ENCODE assay signal across 8 mouse cellular contexts in genomic region chr13:17805614-17805975, GRCm38 (mm10). TPM values are rescaled to one million over a fixed set of nuclear protein-coding genes. Genes with fewer than 3 reads are reported as not detected.
A peak's percentile ranks its signal among the peaks of the same experiment; 100 is the strongest.
DNase-seq lines count a peak whose midpoint lies in the region; ATAC-seq and TF ChIP-seq lines count a peak whose summit lies in the region.

No protein-coding gene starts in this region.

- no peak for TF ChIP-seq EP300 in CH12.LX (IDR thresholded peaks at IDR 0.05; ENCODE audit: low read length)

- no peaks in the 10 kb centered on the region for H3K27me3 ChIP-seq in heart, embryonic 12.5 days (replicated peaks)
- H3K27me3 ChIP-seq in CH12.LX (replicated peaks) = no peaks in the 10 kb centered on the region
- H3K27me3 ChIP-seq in forebrain, embryonic 14.5 days (replicated peaks; ENCODE audit: control insufficient read depth, insufficient read depth, low read length) = no peaks in the 10 kb centered on the region
- no peaks in the 10 kb centered on the region for H3K27me3 ChIP-seq in liver, embryonic 15.5 days

- H3K4me2 ChIP-seq in heart, embryonic 12.5 days = peak overlapping the region; percentile 87
- H3K4me2 ChIP-seq in CH12.LX (ENCODE audit: insufficient read depth, low read depth, poor library complexity, severe bottlenecking) = 0 out of 2 replicates have a peak overlapping the region, but pooled peaks have one; percentile 25
- peak overlapping the region; percentile 65 for H3K4me2 ChIP-seq in forebrain, embryonic 14.5 days (ENCODE audit: low read length)
- H3K4me2 ChIP-seq in liver, embryonic 15.5 days = peak overlapping the region; percentile 70

- no peak for TF ChIP-seq CTCF in CH12.LX (conservative IDR thresholded peaks at IDR 0.05 in 1 of 2, IDR thresholded peaks at IDR 0.05 in 1 of 2; ENCODE audit: low read depth in 2 of 2, low read length in 2 of 2)

- no peak for DNase-seq in heart, adult 18-20 months
- no peak for DNase-seq in CH12.LX (ENCODE audit: extremely low read depth)
- no peak for DNase-seq in forebrain, embryonic 14.5 days (ENCODE audit: low spot score)
- DNase-seq in frontal cortex, postnatal 25 days (ENCODE audit: low spot score in 2 of 2) = no peak
- DNase-seq in cerebellum, adult 18-20 months = no peak
- DNase-seq in cerebellum, adult 9-11 months = no peak

- no peaks in the 10 kb centered on the region for H3K9me3 ChIP-seq in heart, embryonic 12.5 days (replicated peaks)
- no peaks in the 10 kb centered on the region for H3K9me3 ChIP-seq in CH12.LX (replicated peaks; ENCODE audit: low read length)
- no peaks in the 10 kb centered on the region for H3K9me3 ChIP-seq in forebrain, embryonic 14.5 days (replicated peaks; ENCODE audit: control insufficient read depth, low read length)
- no peaks in the 10 kb centered on the region for H3K9me3 ChIP-seq in liver, embryonic 15.5 days (replicated peaks)

- H3K4me3 ChIP-seq in heart, embryonic 12.5 days = peak overlapping the region; percentile 98
- H3K4me3 ChIP-seq in CH12.LX (replicated peaks in 1 of 3; ENCODE audit: low read depth in 2 of 3, low read length in 2 of 3, poor library complexity in 1 of 3) = peak overlapping the region; percentile 57 to 95 (median 86)
- peak overlapping the region; percentile 98 for H3K4me3 ChIP-seq in forebrain, embryonic 14.5 days (ENCODE audit: low read depth, low read length)
- peak overlapping the region; percentile 99 for H3K4me3 ChIP-seq in liver, embryonic 15.5 days (replicated peaks)

- ATAC-seq in heart, embryonic 12.5 days (ENCODE audit: insufficient number of reproducible peaks, low FRiP score) = no peak; the same call in 1 of the 2 replicates
- ATAC-seq in forebrain, embryonic 14.5 days = no peak
- no peak for ATAC-seq in liver, embryonic 15.5 days (ENCODE audit: insufficient read depth)

- H3K79me2 ChIP-seq in CH12.LX (replicated peaks; ENCODE audit: control insufficient read depth, extremely low read depth, insufficient read depth, poor library complexity, severe bottlenecking) = peaks cover 26% of the 10 kb centered on the region

- TF ChIP-seq POLR2A in CH12.LX (IDR thresholded peaks at IDR 0.05; ENCODE audit: low read depth, low read length) = no peak

- H3K9ac ChIP-seq in heart, embryonic 12.5 days = peak overlapping the region; percentile 86
- peak overlapping the region; percentile 80 for H3K9ac ChIP-seq in CH12.LX (ENCODE audit: insufficient read depth, low read depth)
- peak overlapping the region; percentile 80 for H3K9ac ChIP-seq in forebrain, embryonic 14.5 days (ENCODE audit: low read length)
- peak overlapping the region; percentile 99 for H3K9ac ChIP-seq in liver, embryonic 15.5 days

- dilution Hi-C loops in CH12.LX (cut with MboI; ENCODE audit: extremely low pct_ligation_motif_present, extremely low pct_unique_long_range_greater_than_20kb, low sequenced_read_pairs) = no loop called here

- WGBS in heart, embryonic 12.5 days = under 1% methylated on average over 14 of the region's 14 CpGs
- 1% methylated on average over 14 of the region's 14 CpGs for WGBS in forebrain, embryonic 14.5 days
- WGBS in liver, embryonic 15.5 days (ENCODE audit: insufficient replicate concordance) = under 1% methylated on average over 14 of the region's 14 CpGs

- H3K36me3 ChIP-seq in heart, embryonic 12.5 days = peaks cover 2% of the 10 kb centered on the region
- peaks cover under 1 to 3% of the 10 kb centered on the region in 2 experiments for H3K36me3 ChIP-seq in CH12.LX (replicated peaks in 1 of 2; ENCODE audit: control insufficient read depth in 1 of 2, insufficient read depth in 1 of 2, low read length in 1 of 2)
- H3K36me3 ChIP-seq in forebrain, embryonic 14.5 days (ENCODE audit: control insufficient read depth, insufficient read depth, low read length) = no peaks in the 10 kb centered on the region
- H3K36me3 ChIP-seq in liver, embryonic 15.5 days (replicated peaks) = peaks cover 1% of the 10 kb centered on the region

- H3K27ac ChIP-seq in heart, embryonic 12.5 days (ENCODE audit: poor library complexity, severe bottlenecking) = peak overlapping the region; percentile 98
- peak overlapping the region; percentile 80 for H3K27ac ChIP-seq in CH12.LX (ENCODE audit: insufficient read depth, low read depth)
- peak overlapping the region; percentile 97 for H3K27ac ChIP-seq in forebrain, embryonic 14.5 days (ENCODE audit: low read depth, low read length)
- peak overlapping the region; percentile 98 for H3K27ac ChIP-seq in liver, embryonic 15.5 days (replicated peaks)

- H3K4me1 ChIP-seq in heart, embryonic 12.5 days (replicated peaks) = peaks cover 2% of the 10 kb centered on the region
- H3K4me1 ChIP-seq in CH12.LX (ENCODE audit: control insufficient read depth in 1 of 2, insufficient read depth in 2 of 2) = peaks cover 0 to 15% of the 10 kb centered on the region in 2 experiments; a peak in 2 of 4 replicates
- H3K4me1 ChIP-seq in forebrain, embryonic 14.5 days (ENCODE audit: control insufficient read depth, insufficient read depth, low read length) = peaks cover 8% of the 10 kb centered on the region
- peaks cover 13% of the 10 kb centered on the region for H3K4me1 ChIP-seq in liver, embryonic 15.5 days (replicated peaks)

- in situ Hi-C loops in CH12.LX (cut with MboI; ENCODE audit: low pct_ligation_motif_present, low pct_unique_long_range_greater_than_20kb, low sequenced_read_pairs) = loop anchor here (5.0 kb wide), 1 partner anchor 58 kb away; no protein-coding TSS in a partner anchor

- TF ChIP-seq RAD21 in CH12.LX (IDR thresholded peaks at IDR 0.05; ENCODE audit: low read depth, low read length) = no peak

TF ChIP-seq in CH12.LX, 34 proteins besides CTCF, POLR2A, EP300 and RAD21:
- TF ChIP-seq MXI1 (IDR thresholded peaks at IDR 0.05; ENCODE audit: low read depth, low read length) = peak; percentile 1; the same call in 1 of the 2 replicates
- no peak for TF ChIP-seq UBTF (IDR thresholded peaks at IDR 0.05; ENCODE audit: low read depth, low read length)
- 0 out of 2 replicates have a peak, but pooled peaks have one; percentile 35 for TF ChIP-seq MYC (IDR thresholded peaks at IDR 0.05; ENCODE audit: low read depth, low read length)
- TF ChIP-seq MAFK (IDR thresholded peaks at IDR 0.05; ENCODE audit: insufficient replicate concordance, low read length) = peak; percentile 31; the same call in 1 of the 2 replicates
- 0 out of 2 replicates have a peak, but pooled peaks have one; percentile 40 for TF ChIP-seq KAT2A (IDR thresholded peaks at IDR 0.05; ENCODE audit: insufficient replicate concordance, low read length)
- TF ChIP-seq ELF1 (IDR thresholded peaks at IDR 0.05; ENCODE audit: low read depth, low read length) = peak; percentile 32; the same call in 1 of the 2 replicates
- TF ChIP-seq TBP (conservative IDR thresholded peaks at IDR 0.05; ENCODE audit: low read depth, low read length) = peak; percentile 97
- TF ChIP-seq SIN3A (IDR thresholded peaks at IDR 0.05; ENCODE audit: low read length) = no peak; the same call in none of the 2 replicates
- TF ChIP-seq HCFC1 (IDR thresholded peaks at IDR 0.05; ENCODE audit: low read depth, low read length) = 0 out of 2 replicates have a peak, but pooled peaks have one; percentile 2
- TF ChIP-seq MEF2A (IDR thresholded peaks at IDR 0.05; ENCODE audit: borderline replicate concordance, low read depth, low read length) = peak; percentile 73

RNA-seq across cellular contexts. Expression of gene Cdk13, which starts 0.7 kb away (rescaled TPM):
- polyA plus RNA-seq in heart, embryonic 12.5 days (2016; fragmentation: Nextera tagmentation; extraction: Ambion mirVana) = 13.0 and 18.6 TPM in 2 replicates
- total RNA-seq in heart, adult 18-20 months (2021) = 10 to 100 TPM; 24.7 to 27.3 TPM
- total RNA-seq in CH12.LX (2012; rRNA removed) (20.1 and 22.2 TPM in 2 replicates), CH12.LX (2014; rRNA removed) (19.8 and 22.8 TPM in 2 replicates)
- polyA plus RNA-seq in CH12.LX (2012; ENCODE audit: insufficient read length, low read depth) = 27.0 and 27.3 TPM in 2 replicates
- polyA plus RNA-seq in forebrain, embryonic 14.5 days (2014; fragmentation: Nextera tagmentation; extraction: Ambion mirVana) = 13.6 and 15.4 TPM in 2 replicates
- 6.1 and 6.8 TPM in 2 replicates for polyA plus RNA-seq in liver, embryonic 15.5 days (2015; fragmentation: Nextera tagmentation; extraction: Ambion mirVana)

Comparison
In these comparisons a context has a peak if more than half of its experiments do, and no peak if none do; other contexts are left out.
1. H3K4me2 ChIP-seq: peak in every context shown above with its lines; median percentile 87 in heart, embryonic 12.5 days; 70 in liver, embryonic 15.5 days; 65 in forebrain, embryonic 14.5 days; 25 in CH12.LX.